Mouse (Mus musculus) bone marrow macrophage, adult 2 months (primary cell): Measurements from ENCODE around the gene Aamdc.

Experiments
- CTCF ChIP-seq: IDR thresholded peaks from 2 replicates; pipeline ENCODE4 v1.5.1; 2012; ENCODE audit warnings: low read depth, mild to moderate bottlenecking, low read length, moderate library complexity
- POLR2A ChIP-seq: IDR thresholded peaks from 2 replicates; pipeline ENCODE4 v1.6.1; 2012; ENCODE audit warnings: mild to moderate bottlenecking, low read depth, low read length, borderline replicate concordance

- TF ChIP-seq CTCF (no peak), POLR2A (no peak)
These were observed 1.5 kb upstream of the Aamdc start for GRCm38 (mm10) chr7:97580843-97581214.
